Mouse (Mus musculus): ENCODE measurements around the gene Cdh4.

Cdh4 gene

DNA sequence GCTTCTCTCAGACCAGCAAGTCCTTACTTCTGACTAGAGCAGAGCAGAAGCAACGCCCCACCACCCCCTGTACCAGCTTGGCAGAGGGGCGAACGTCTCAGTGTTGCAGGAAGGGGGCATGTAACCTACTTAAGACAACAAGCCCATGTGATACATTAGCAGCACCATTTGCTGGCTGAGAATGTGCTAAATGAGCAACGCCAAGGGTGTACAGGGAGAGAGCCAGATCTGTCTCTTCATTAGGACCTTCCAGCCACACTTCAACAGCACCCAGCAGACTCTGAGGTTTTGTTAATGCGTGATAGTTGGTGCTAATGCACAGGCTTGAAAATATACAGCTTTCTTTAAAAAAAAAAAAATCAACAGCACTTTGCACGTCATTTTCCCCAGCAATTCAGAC is 300.6 kb downstream of the Cdh4 start:
- no peak for DNase-seq

DNA sequence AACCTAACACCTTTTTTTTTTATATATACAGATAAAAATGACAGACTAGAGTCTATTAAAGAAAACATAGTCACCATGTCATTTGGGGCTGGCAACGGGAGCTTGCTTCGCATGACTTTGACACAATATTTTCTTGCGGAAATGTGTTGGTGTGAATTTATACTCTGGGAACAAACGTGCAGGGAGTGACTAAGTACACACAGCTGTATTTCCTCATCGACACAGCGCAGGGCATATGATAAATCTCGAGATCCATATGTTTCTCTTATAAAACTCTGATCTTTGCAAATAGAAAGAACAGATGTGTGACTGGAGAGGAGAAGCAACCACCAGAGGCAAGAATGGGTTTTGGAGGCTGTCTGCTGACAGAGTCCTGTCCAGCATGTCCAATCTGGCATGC is 304.3 kb downstream of the Cdh4 start:
- DNase-seq: no peak

DNA sequence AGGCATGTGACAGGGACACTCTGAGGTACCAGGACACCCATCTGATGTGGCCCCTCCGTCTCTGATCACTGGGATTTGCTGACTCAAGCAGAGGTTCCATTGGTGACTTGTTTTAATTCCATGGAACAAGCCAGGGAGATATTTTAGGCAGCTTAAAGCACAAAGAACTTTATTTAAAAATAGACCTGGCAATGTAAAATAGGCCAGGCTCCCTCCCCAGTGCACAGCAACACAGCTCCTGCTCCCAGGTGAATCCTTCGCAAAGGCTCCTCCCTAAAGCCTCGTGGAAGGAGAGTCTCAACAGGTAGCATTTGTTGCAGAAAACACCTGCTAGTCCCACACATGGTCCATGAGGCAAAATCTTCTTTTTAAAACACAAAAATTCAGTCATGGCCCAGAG is 307.2 kb downstream of the Cdh4 start:
- no peak for DNase-seq

DNA sequence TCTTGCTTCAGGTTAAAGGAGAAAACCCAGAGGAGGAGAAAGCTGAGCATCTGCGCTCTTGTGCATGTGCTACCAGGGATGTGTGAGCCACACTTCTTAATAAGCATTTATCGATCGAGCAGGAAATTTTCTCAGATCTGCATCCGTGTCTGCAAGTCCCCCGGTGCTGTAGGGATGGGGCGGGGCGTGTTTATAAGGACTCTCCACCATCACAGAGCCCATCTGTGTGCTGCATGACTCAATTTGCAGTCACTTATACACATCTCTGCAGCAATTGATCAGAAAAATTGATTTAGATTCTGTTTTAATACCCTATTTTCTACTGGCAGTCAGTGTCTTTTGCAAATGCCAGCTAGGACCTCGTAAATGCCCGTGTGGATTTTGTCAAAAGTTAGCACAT is 311.6 kb downstream of the Cdh4 start:
- DNase-seq: no peak

DNA sequence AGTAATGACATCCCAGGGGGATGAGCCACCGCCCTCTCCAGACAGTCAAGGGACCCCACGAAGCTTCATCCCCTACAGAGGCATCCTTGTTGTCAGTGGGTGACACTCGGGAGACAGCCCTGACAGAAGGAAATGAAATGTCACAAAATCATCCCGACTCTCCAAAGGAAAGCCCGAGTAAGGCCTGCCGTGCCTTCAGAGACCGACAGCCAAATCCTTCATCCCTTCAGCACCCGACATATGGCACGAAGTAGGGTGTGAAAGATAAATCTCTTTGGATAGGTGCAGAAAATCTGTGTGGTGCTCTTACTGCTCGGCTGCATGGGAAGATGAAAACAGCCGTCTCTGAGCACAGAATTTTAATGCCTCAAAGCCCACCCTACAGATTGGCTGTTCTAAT is 312.5 kb downstream of the Cdh4 start:
- no peak for DNase-seq

DNA sequence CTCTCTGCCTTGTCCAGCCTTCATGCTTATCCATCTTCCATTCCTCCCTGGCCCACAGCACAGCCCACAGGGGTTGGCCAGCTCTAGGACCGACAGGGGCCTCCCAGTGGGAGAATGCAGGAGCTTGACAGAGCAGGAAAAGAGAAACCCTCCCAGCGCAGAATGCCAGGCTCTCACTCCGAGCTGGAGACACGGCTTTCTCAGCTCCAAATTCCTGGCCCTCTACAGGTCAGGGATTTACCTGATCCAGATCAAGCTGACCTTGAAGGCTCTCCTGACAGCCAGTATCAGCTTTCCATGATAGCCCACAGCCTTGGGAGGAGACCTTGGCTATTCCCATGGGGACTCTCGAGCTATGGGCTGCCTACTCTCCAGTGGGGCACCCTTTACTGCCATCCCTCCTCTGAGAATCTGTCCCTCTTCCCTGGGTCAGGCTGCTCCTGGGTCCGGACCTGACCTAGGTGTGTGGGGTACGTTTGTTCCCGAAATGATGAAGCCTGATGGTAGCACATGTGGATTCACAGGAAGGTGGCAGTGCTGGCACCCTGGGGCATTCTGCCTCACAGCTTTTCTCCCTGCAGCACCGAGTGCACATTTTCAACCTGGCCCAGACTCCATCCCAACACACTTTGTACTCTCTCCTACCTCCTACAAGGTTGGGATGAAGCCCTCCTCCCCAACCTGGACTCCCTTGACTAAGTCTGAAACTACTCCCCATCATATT is 319.6 kb downstream of the Cdh4 start:
- DNase-seq: no peak

DNA sequence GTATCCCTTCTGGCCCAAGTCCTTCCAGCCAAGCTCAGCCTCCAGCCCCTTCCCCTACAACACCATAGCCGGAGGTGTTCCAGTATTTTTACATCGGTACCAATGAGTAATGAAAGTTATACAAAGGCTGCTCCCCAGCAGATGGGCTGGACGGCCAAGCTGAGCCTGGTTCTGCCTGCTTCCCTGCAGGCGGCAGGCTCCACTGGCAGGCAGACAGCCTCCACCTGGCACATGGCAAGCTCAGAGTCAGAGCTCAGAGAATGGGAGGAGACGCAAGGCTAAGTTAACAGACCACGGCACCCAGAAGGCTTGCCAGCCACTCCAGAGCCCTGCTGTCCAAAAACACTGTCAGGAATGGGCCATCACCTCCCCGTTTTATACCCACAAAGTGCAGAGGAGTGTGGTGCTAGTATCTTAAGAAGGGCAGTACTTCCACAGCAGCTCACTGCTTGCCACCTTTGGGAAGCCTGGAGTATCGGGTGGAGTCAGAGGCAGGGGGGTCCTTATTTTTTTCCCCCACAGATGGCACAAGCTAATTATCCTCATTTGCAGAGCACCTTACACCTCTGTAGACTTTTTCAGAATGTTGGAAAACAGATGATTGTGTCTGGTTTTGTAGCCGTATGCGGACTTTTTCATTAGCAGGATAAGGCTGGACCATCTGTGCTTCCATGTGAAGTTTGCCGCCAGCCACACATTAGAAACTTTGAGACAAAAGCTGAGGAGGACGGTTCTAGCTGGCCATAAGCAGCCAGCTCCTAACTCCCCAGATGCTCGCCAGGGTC is 320.5 kb downstream of the Cdh4 start:
- no peak for DNase-seq

DNA sequence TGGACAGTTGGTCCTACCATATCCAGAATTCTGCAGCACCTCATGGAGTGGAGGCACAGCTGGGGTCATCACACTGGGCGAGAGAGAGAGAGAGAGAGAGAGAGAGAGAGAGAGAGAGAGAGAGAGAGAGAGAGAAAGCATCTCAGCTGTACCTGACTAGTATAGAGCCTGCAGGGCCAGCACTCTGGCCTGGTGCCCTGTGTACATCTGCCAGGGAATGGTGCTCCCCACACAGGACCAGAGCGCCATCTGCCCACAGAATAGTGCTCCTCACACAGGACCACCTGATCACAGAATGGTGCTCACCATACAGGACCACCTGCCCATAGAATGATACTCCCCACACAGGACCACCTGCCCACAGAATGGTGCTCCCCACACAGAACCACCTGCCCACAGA is 322.2 kb downstream of the Cdh4 start:
- no peak for DNase-seq

DNA sequence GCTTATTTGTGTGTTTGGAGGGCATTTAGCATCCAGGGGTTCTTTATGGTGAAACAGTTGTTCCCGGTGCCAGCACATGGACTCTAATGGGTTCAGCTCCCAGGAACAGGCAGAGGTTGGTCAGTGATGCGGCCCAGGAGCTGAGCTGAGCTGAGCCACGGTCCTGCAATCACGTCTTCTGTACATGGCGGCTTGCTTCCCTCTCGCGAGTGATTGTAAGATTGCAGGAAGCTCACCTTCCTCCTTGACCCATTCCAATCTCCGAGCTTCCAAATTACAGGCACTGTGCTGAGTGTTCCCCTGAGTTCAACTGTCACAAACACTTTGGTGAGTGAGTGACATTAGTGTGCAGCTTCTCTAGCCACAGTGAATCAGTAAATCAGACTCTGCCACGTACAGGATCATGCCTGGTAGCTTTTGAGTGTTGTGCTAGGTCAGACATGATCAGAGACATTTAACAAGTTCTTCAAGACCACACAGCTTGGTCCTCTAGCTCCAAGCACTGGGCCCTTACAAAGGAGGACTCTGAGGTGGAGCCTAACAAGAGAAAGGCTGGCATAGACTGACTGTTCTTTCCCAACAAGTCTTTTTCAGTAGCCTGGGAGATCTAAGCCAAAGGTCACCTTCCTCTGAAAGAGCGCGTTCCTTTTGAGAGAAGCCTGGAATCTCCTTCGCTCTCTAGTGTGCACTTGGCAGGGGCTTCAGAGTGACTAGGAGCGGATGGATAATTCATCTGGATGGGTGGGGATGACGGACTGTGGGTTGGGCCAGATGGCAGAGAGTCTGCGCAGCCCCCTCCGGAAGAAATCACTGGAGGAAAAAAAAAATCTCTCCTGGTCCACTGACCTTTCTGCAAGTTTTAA is 324.7 kb downstream of the Cdh4 start:
- DNase-seq: peak in 1 of 2 experiments; percentile 20

DNA sequence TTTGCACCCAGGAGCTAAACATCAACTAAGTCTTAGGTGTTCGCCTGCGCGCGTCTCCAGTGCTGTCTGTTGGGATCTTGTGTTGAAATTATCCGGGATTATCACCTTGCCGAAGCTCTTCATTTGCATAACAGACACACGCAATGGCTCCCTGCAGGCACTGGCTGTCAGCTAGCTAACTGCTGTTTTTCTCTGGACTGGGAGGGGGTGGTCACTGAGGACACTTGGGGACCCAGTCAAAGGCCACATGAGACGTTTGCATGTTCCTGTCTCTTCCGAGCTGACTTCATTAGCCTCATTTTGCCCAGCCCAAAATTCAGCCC is 325.3 kb downstream of the Cdh4 start:
- no peak for DNase-seq

DNA sequence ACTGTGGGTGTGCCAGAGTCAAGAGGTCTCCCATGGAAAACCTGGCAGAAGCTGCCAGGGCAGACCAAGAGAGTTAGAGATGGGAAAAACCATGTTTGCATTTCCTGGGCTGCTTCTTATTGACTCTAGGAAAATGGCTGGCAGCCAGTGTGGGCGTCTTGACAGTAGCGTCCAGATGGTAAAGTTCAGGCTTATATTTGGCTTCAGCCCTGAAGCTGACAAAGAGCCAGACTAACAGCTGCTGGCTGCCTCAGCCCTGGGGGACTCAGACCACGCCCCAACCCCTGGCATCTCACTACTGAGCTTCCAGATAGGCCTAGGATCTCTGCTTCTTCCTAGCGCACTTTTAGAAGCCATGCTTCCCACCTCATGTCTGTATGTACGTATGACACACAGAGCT is 326.9 kb downstream of the Cdh4 start:
- DNase-seq: peak; percentile 20 to 51

DNA sequence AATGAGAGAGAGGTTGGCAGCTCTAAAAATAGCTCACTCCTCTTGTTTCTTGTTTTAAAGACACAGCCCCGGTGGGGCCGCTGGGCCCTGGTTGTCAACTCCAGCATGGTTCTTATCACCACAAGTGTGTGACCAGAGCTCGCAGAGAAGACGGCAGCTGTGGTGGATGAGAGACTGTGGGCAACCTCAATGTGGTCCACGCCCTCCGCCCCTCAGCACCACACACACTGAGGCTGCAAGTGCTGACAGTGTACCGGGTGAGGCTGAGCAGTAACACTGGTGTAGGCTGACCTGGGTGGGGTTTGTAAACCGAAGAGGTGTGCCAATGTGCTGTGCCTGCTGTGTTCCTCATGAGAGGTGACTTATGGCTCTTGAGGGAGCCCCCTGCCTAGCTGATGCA is 327.7 kb downstream of the Cdh4 start:
- no peak for DNase-seq

DNA sequence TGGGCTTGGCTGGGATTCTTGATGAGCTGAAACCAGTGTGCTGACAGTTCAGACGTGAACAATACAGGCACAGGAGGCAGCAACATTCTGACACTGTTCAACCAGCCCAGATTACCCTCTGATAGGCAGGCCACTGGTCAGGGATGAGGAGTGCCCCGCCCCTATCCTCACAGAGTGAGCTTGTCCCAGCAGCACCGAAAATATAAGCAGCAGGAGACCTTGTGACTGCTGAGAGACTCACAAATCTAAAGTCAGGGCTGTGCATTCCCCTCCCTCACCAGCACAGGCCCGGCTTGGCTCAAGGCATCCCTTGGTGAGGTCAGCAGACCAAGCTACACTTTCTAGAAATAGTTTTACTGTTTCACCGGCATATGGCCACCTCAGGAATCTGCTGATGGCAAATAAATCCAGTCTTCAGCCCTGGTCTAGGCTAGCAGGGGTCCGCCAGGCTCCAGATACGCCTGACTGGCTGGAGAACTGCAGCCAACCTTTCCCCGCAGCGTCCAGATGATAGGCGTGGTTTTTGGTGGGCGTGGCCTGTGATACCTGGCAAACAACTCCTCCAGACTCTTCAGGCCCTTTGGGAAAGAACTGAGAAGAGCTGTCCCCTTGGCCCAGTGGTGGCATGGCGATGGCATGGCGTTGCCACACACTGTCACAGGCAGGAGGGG is 332.3 kb downstream of the Cdh4 start:
- DNase-seq: peak; percentile 32 to 36

DNA sequence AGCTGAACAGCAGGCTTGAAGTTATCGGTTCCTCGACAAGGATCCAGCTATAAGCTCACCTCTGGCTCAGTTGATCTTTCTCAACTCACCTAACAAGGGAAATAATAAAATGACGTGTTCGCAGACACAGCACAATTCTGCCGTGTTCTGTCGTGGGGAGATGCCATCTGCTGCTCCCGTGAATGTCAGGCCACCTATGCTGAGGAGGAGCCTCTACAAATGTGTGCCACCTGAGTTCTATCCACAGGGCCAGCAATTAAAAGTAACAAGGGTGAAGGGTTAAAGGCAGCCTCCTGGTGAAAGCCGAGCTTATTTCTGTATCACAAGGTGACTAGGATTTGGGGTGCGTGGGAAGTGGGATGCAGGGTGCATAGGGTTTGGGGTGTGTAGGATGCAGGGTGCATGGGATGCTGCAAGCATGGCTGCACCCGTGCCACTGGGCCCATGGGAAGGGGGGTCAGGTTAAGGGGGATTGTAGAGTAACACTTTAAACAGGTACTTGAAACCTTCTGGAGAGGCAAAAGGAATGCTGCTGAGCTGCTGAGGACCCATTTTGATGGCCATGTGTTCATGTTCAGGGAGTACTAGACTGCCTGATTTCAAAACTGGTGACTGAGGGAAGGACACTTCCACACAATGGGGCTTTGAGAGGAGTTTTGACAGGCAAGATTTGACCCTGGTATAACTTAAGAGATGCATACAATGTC is 333.9 kb downstream of the Cdh4 start:
- peak; percentile 9 to 34 for DNase-seq

DNA sequence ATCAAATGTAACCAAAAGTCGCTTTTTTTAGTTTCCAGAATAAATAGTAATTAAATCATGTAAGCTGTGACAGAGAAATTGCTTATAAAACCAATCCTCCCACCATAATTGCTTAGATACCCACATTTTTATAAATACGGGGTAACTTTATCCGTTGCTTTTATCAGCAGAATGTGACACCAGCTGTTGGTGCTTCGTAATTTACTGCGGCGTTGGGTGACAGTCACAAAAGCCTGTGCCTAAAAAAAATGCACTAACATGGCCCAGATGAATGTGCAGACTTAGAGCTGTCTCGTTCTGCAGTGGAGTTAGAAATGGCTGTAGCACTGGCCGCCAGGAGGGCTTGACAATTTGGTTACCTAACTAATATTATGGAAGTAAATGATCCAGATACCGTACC is 337.0 kb downstream of the Cdh4 start:
- DNase-seq: no peak

DNA sequence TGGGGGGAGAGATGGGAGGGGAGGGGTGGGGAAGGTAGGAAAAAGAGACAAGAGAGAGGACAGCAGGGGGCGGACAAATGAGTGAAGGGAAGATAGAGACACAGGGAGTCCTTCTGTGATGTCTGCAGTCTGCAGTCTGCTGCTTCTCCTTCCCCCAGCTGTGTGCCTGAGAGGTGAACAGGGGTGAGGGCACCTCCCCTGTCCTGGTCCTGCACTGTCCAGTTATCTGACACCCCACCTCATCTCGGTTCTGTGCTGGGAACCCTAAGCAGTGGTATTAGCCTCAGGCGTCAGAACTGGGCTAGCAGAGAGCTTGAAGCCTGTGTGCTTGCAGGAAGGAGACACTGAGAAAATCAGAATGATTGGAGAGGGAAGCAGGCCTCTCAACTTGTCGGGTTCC is 338.7 kb downstream of the Cdh4 start:
- no peak for DNase-seq

DNA sequence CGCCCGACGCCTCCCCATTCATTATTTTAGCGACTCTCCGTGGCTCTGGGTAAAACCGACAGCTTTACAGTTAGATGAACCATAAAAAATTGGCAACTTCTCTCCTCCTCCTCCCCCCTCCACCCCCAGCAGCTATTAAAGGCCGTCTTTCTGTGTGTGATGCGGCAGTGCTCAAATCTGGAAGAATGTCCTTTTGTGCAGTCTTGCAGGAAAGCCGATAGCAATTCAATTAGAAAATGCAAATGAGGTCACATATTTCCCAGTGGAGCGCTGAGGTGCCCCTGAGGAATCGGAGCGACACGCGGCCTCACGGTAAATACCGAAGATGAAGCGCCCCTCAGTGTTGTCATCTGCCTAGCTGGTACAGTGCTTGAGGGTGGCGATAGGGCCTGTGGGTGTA is 345.0 kb downstream of the Cdh4 start:
- no peak for DNase-seq

DNA sequence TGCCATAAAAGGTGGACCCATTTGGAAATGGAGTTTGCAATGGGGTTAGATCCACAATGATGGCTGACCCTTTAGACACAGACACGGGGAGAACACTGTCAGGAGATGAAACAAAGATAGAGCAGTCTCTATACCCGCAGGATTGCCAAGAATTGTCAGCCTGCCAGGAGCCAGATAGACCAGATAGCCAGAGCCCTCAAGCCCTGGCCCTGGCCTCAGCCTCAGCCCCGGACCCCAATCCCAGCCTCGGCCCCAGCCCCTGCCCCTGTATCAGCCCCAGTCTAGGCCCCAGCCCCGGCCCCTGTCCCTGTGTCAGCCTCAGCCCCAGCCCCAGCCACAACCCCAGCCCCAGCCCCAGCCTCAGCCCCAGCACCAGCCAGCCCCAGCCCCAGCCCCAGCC is 345.6 kb downstream of the Cdh4 start:
- no peak for DNase-seq

DNA sequence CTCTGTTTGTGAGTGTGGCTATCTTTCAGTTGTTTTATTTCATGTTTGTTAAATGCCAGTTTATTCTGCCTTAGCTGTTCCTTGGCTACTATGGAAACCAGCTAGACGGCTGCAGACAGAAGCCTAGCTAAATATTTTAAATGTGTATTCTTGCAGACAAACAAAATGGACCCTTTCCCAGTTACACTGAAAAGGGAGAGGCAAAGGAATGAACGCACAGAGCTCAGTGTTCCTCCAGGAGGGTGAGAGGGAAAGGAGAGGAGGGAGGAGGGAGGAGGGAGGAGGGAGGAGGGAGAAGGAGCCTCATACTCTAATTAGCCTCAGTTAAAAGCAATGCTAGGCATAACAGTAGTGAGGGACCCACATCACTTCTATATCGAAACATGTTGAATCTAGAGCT is 348.5 kb downstream of the Cdh4 start:
- no peak for DNase-seq

DNA sequence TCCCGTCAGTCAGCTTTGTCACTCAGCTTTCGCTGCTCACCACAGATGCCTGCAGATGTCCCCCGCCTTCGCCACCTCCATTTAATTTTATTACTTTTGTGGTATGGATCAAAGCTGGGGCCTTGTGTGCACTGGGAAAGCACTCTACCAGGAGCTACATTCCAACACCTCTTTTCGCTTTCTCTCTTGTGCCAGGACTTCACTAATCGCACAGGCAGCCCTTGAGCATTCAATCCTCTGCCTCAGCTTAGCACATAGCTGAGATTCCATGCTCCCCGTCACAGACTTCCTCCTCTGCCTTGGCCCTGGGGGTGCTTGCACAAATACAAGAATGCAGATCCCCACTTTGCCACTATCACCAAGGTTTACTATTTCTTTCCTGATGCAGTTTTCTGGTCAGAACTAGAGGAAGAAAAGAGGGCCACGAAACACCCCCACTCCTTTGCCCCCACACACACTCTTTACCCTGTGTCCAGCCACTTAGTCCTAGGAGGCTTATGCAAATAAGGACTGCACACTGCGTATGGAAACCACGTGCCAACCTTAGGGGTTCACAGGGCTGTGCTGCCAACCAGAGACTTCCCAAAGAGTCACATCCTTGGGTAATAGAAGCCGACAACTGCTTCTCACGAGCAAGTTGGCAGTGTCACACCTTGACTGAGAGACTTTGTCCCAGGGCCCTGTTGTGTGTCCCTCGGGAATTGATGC is 350.3 kb downstream of the Cdh4 start:
- DNase-seq: peak in 1 of 2 experiments; percentile 9

DNA sequence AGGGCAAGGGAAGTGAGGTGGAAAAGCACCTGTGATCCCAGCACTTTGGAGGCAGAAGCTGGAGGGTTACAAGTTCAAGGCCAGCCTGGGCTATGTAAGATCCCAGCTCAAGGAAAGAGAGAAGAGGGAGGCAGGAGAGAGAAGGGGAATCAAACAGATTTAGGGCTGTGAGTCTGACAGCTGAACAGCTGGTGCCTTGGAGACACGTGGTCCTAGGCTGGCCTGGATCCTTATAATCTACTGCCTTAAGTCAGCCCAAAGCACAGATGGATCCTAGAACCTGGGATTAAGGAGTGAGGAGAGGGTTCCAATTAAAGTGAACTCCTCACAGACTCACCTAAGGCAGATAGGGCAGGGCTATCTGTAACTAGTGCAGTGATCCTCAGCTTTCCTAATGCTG is 352.1 kb downstream of the Cdh4 start:
- no peak for DNase-seq

DNA sequence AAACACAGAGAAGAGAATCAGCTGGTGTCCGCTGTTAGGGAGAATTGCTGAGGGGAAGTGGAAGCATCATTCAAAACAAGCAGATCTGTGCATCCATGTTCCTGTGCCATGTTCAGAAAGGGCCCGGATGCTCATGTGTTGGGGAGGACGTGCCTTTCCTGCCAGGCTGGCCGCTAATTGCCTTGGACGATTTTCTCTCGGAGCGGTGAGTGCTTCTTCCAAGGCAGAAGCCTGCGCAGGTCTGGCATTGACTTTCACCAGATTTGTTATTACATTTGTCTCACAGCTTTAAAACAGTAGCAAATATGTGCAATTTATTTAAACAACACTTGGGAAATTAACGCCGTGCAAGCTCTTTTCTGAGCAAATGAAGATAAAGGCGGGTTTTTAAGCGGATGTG is 353.2 kb downstream of the Cdh4 start:
- no peak for DNase-seq

All from lung, adult 18-20 months (tissue).